Mouse (Mus musculus) ovary, postnatal 10 days (tissue): ENCODE data around the gene Rps17.
A peak's percentile ranks its signal among the peaks of the same experiment; 100 is the strongest.

ENCODE experiments used
- DNase-seq: peaks from one replicate; pipeline ENCODE4 v3.0.0; 2022; ENCODE audit warnings: low spot score

Rps17 gene

DNA sequence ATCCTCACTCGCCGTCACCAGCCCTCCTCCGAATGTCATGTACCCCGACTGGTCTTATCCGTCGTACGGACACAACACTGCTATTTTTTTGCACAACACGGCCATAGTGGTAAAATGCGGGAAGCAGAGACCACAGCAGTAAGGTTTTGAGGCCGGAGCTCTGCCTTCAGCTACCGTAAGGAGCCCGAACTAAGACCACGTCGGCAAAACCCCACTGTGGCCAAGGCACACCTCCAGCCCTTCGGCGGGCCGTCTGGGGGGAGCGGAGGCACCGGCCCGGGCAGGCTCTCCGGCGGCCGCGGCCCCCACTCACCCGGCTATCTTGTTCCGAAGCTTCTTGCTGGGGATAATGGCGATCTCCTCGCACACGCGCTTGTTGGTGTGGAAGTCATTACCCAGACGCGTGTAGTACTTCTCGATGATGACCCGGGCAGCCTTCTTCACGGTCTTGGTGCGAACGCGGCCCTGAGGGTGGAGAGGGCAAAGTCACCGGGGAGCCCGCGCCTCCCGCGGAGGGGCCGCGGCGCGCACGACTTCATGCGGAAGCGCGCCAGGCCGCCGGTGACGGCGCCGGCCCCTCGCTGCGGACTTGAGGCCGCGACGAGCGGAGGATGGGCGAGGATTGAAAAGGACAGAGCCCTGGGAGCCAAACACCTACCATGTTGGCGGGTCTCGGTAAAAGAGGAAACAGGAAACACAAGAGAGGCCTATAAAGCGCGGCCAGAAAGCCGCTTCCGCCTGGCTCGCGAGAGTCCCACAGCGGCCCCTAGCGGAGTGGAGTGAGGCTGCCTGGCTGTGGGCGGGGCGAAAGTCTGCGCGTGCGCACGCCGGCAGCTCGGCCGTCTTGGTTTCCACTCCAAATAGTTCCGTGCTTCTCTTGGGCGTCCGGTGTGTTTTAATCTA is at the start of gene Rps17:
Gene Rps17 (minus strand): TSS at position 711 of the 903 bp plus-strand sequence.
- peak; percentile 98 for DNase-seq

GRCm38 (mm10) chr7:81379363-81379762 is 34.3 kb upstream of the Rps17 start:
- no peak for DNase-seq

DNA sequence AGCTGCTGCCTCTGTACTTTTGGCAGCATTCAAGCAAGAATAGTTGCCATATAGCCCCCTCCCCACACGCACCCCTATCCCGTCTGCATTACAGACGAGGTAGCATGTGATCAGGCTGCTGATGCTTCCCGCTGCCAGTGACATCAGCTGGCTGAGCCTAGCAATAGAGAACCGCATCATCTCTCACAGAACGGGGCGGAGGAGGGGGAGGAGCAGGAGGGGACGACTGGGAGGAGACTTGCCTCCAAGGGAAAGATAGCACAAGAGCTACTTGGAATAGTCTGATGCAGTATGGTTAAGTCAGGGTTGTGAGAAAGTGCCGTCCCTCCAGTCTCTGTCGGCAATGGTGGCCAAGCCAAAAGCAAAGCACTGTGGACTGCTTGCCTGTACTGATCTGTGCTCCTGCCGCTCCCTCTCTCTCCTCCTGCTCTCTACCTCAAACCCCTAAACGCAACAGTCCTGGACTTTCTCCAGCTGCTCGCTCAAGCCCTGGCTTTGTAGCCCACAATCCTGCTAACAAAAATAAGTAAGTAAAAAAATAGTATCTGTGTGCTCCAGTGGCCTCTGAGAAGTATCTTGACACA is 27.4 kb upstream of the Rps17 start:
- no peak for DNase-seq

- DNase-seq, result no peak
Observed at GRCm38 (mm10) chr7:81371811-81372210, 26.8 kb upstream of the Rps17 start.

GRCm38 (mm10) chr7:81369724-81370123 is 24.7 kb upstream of the Rps17 start:
- no peak for DNase-seq

GRCm38 (mm10) chr7:81367946-81368345 is 22.9 kb upstream of the Rps17 start:
- no peak for DNase-seq

DNA sequence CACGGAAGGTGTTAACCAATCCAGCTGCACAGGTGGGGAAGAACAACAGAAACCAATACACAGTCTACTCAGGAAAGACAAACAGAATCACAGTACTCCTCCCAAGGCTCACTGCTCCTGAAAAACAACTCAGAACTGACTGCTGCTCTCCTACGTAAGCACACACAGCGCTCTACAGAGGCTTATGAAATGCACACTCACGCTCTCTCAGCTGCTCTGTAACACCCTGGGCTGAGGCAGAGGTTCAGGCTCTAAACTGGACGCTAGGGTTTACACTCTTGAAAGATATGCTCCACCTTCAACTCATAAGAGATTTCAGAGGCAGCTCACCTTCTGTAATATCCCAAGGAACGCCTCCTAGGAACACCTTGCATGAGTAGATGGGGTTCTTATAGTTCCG is 11.9 kb upstream of the Rps17 start:
- DNase-seq, result no peak

DNA sequence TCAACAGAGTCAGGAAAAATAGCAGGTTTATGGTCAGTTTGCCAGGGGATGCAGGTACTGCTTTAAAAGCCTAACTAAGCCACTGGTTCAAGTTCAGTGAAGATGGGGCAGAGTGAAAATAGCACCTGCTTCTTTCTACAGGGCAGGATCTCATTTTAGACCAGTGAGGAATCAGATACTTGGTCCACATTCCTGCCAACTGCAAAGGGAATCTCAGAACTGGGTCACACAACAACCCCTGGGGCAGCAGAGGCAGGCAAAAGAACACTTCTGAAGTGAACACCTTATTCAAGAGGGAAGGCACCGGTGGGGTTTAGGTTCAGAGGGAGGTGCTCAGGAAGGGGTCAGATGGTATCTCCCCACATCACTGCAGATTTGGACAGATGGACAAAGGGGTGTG is 11.3 kb upstream of the Rps17 start:
- no peak for DNase-seq

DNA sequence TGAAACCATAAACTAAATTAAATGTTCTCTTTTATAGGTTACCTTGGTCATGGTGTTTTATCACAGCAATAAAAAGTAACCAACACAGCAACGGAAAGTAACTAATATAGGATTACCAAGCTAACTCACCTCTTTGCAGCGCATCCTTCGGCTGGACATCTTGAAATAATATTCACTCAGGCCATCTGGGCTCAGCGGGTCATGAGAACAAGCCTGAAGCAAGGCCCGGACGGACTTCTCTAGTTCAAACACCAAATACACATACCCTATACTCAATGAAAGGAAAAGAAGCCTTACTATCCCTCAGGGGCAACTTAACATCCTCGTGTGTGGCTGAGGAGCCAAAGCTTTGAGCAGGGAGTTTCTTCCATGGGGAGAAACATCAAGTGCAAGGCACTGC is 10.7 kb upstream of the Rps17 start:
- no peak for DNase-seq

DNA sequence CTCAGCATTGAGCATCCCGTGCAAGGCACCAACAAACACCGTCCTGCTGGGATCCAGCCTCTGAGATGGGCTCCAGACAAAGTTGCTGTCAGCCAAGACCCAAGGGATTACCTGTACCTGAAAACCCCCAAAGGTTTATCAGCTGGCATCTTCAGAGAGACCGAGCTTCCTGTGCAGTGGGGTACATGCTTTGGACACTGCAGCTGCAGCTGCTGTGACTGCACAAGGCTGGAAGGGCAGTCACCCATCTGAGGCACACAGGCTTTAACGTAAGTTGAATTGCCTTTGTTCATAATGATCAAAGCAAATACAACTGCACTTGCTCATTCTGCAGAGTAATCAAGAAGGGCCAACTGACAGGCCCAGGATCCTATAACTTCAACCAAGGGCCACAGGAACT is 6.8 kb upstream of the Rps17 start:
- DNase-seq, result no peak

GRCm38 (mm10) chr7:81348206-81348605 is 3.2 kb upstream of the Rps17 start:
- DNase-seq, result no peak

GRCm38 (mm10) chr7:81345447-81346170 is 555 bp upstream of the Rps17 start:
- no peak for DNase-seq

- no peak for DNase-seq
Observed at GRCm38 (mm10) chr7:81343831-81344230, 1.2 kb downstream of the Rps17 start.

DNA sequence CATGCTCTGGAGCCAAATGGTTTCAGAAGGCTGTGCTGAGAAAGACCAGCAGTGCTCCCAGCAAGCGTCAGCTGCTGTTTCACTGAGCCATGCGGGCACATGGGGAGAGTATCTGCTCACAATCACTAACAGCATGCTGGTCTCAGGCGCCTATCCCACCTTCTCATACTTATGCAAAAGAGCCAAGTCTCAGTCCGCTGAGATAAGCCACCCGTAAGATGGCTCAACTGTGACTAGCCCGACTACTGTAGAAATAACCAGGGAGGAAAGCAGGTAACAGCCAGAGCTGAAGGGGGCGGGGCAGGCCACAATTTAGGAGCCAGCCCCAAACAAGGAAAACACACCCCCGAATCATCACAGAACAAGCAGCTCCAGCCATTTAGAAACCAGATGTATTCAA is 1.7 kb downstream of the Rps17 start:
- DNase-seq, result no peak

- no peak for DNase-seq
Observed at GRCm38 (mm10) chr7:81342356-81343094, 2.5 kb downstream of the Rps17 start.

GRCm38 (mm10) chr7:81341563-81341962 is 3.5 kb downstream of the Rps17 start:
- DNase-seq, result no peak

DNA sequence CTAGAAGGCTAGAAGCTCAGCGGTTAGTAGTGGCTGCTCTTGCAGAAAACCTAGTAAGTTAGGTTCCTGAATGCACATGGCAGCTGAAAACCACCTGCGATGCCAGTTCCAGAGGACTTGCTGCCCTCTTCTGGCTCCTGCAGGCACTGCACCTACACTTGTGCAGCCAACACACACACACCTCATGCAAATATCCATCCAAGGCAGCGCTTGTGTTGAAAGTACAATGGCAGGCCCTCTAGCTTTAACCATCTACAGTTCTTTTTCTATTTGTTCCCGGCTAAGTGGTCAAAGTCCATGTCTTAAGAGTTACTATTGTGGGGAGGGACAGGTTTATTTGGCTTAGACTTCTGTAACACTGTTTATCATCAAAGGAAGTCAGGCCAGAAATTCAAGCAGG is 5.3 kb downstream of the Rps17 start:
- DNase-seq, result no peak

- DNase-seq, result no peak
Observed at GRCm38 (mm10) chr7:81338522-81338873, 6.6 kb downstream of the Rps17 start.

DNA sequence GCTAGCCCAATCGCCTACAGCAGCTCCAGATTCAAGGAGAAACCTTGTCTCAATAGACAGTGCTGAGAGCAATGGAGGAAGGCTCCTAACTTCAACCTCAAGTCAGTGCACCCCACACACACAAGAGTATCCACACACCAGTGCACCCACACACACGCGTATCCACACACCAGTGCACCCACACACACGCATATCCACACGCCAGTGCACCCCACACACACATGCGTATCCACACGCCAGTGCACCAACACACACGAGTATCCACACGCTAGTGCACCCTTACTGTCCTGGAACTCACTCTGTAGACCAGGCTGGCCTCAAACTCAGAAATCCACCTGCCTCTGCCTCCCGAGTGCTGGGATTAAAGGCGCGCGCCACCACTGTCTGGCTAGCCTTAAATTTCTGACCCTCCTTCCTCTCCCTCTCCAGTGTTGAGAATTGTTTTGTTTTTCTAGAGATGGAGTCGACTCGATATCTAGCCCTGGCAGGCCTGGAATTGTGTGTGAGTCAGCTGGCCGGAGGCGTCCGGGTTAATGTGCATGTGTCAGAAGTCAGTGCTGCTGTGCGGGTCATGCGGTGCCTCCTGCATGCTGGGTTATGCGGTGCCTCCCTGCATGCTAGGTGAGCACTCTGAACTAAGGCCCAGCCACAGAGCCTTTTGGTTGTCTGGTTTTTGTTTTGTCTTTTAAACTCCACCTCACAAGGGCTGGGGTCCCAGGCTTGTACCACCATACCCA is 7.1 kb downstream of the Rps17 start:
- no peak for DNase-seq

DNA sequence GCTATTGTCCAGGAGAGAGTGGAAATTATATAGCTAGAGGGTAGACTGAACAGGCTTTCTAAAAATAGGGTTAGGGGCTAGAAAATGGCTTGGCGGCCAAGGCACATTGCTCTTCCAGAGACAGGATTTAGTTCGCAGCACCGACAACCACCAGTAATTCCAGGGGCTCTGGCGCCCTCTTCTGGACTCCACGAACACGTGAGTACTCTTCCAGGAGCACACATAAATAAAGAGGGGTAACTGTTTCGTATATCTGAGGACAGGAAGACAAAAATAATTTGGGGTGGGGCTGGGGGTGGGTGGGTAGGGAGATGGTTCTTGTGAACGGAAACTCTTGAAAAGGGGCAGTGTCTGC is 8.6 kb downstream of the Rps17 start:
- DNase-seq, result no peak

DNA sequence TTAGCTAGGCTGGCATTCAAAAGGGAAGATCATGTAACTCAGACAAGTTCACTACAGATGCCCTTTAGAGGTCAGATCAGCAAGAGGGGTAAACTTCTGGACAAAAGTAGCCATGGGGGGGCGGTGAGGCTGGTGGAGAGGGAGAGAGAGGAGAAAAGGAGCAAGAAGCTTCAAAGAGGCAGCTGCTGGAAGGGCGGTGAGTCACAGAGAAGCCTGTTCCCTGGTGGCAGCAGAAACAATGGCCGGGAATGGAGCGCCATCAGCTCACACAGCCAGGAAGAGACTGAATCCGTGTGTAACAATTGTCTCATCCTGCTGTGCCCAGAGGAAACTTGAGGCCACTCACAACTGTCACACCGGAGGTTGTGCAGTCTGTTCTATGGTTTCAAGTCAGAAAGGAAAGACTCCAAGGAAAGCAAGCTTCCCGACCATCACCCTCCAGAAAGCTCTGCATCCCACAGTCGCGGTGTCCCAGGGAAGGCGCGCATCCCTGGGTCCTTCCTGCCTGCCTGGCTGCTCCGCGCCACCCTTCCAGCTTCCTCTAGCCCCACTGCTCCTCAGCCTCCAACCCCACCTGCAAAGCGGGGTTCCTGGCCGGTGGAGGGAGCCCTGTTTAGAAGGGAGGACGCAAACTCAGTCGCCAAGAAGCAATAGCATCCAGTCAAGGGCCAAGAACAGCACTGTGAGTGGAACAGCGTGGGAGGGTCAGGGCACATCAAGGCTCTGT is 9.2 kb downstream of the Rps17 start:
- DNase-seq, result no peak
